Mouse (Mus musculus): ENCODE measurements around the gene Stard13. TPM values are rescaled to one million over a fixed set of nuclear protein-coding genes. Genes with fewer than 3 reads are reported as not detected.
A peak's percentile ranks its signal among the peaks of the same experiment; 100 is the strongest.

Gene Stard13
- polyA plus RNA-seq, 1 experiment from 2014 or later = 8.5 TPM

- Histone ChIP-seq H3K27ac (replicated peaks) (peak overlapping the region; percentile 67), H3K4me3 (no peak overlapping the region), H3K4me2 (peak overlapping the region; percentile 30), H3K27me3 (no peaks in the 10 kb centered on the region), H3K4me1 (replicated peaks) (peaks cover 39% of the 10 kb centered on the region), H3K9ac (no peak overlapping the region), H3K9me3 (no peaks in the 10 kb centered on the region), H3K36me3 (no peaks in the 10 kb centered on the region)
- ATAC-seq (ENCODE audit: low read depth) = peak; percentile 11; the same call in 1 of the 2 replicates
- WGBS = 44% methylated on average over 19 of the region's 19 CpGs
Measured at GRCm38 (mm10) chr5:151108291-151108897, 125.2 kb downstream of the Stard13 start.

- Histone ChIP-seq H3K4me1 (replicated peaks) (peaks cover 39% of the 10 kb centered on the region), H3K36me3 (no peaks in the 10 kb centered on the region), H3K9ac (no peak overlapping the region), H3K4me3 (no peak overlapping the region), H3K4me2 (no peak overlapping the region), H3K27me3 (no peaks in the 10 kb centered on the region), H3K9me3 (no peaks in the 10 kb centered on the region), H3K27ac (replicated peaks) (no peak overlapping the region)
- ATAC-seq (ENCODE audit: low read depth) = no peak
- WGBS = 86% methylated on average over 3 of the region's 3 CpGs
Measured at GRCm38 (mm10) chr5:151106841-151107240, 126.8 kb downstream of the Stard13 start.

GRCm38 (mm10) chr5:151105054-151105971, 128.3 kb downstream of the Stard13 start:
- Histone ChIP-seq H3K27ac (replicated peaks) (no peak overlapping the region), H3K4me2 (no peak overlapping the region), H3K9ac (no peak overlapping the region), H3K4me3 (no peak overlapping the region), H3K4me1 (replicated peaks) (peaks cover 35% of the 10 kb centered on the region), H3K36me3 (no peaks in the 10 kb centered on the region), H3K27me3 (no peaks in the 10 kb centered on the region), H3K9me3 (no peaks in the 10 kb centered on the region)
- 80% methylated on average over 10 of the region's 10 CpGs for WGBS
- no peak for ATAC-seq (ENCODE audit: low read depth)

- Histone ChIP-seq H3K36me3 (no peaks in the 10 kb centered on the region), H3K27ac (replicated peaks) (no peak overlapping the region), H3K4me3 (no peak overlapping the region), H3K9ac (no peak overlapping the region), H3K9me3 (no peaks in the 10 kb centered on the region), H3K4me2 (no peak overlapping the region), H3K4me1 (replicated peaks) (peaks cover 28% of the 10 kb centered on the region), H3K27me3 (no peaks in the 10 kb centered on the region)
- no peak for ATAC-seq (ENCODE audit: low read depth)
- WGBS = 66% methylated on average over 9 of the region's 9 CpGs
Measured at GRCm38 (mm10) chr5:151104354-151105053, 129.1 kb downstream of the Stard13 start.

GRCm38 (mm10) chr5:151103284-151103683, 130.4 kb downstream of the Stard13 start:
- ATAC-seq (ENCODE audit: low read depth) = no peak
- 84% methylated on average over 4 of the region's 4 CpGs for WGBS
- Histone ChIP-seq H3K9ac (no peak overlapping the region), H3K4me1 (replicated peaks) (peaks cover 19% of the 10 kb centered on the region), H3K27ac (replicated peaks) (no peak overlapping the region), H3K27me3 (no peaks in the 10 kb centered on the region), H3K4me2 (no peak overlapping the region), H3K36me3 (no peaks in the 10 kb centered on the region), H3K9me3 (no peaks in the 10 kb centered on the region), H3K4me3 (no peak overlapping the region)

- Histone ChIP-seq H3K9me3 (no peaks in the 10 kb centered on the region), H3K4me2 (no peak overlapping the region), H3K27me3 (no peaks in the 10 kb centered on the region), H3K27ac (replicated peaks) (no peak overlapping the region), H3K4me1 (replicated peaks) (peaks cover 10% of the 10 kb centered on the region), H3K9ac (no peak overlapping the region), H3K36me3 (no peaks in the 10 kb centered on the region), H3K4me3 (no peak overlapping the region)
- ATAC-seq (ENCODE audit: low read depth) = no peak
- 43% methylated on average over 2 of the region's 2 CpGs for WGBS
Measured at GRCm38 (mm10) chr5:151102262-151102661, 131.4 kb downstream of the Stard13 start.

- Histone ChIP-seq H3K4me1 (replicated peaks) (0 out of 2 replicates have a peak, but pooled peaks cover 5% of the 10 kb centered on the region), H3K27ac (replicated peaks) (no peak overlapping the region), H3K36me3 (no peaks in the 10 kb centered on the region), H3K27me3 (no peaks in the 10 kb centered on the region), H3K4me2 (no peak overlapping the region), H3K4me3 (no peak overlapping the region), H3K9me3 (no peaks in the 10 kb centered on the region), H3K9ac (no peak overlapping the region)
- ATAC-seq (ENCODE audit: low read depth) = no peak
- WGBS = 81% methylated on average over 6 of the region's 6 CpGs
Measured at GRCm38 (mm10) chr5:151096012-151096411, 137.6 kb downstream of the Stard13 start.

- ATAC-seq (ENCODE audit: low read depth) = no peak
- H3K27me3 ChIP-seq = no peaks in the 10 kb centered on the region
- H3K4me2 ChIP-seq = no peak overlapping the region
- WGBS = 70% methylated on average over 3 of the region's 3 CpGs
- H3K36me3 ChIP-seq = no peaks in the 10 kb centered on the region
- H3K4me3 ChIP-seq = no peak overlapping the region
- no peaks in the 10 kb centered on the region for H3K9me3 ChIP-seq
- H3K27ac ChIP-seq (replicated peaks) = no peak overlapping the region
- H3K4me1 ChIP-seq (replicated peaks) = 0 out of 2 replicates have a peak, but pooled peaks cover 4% of the 10 kb centered on the region
- H3K9ac ChIP-seq = no peak overlapping the region
Measured at GRCm38 (mm10) chr5:151092886-151093665, 140.6 kb downstream of the Stard13 start.

- WGBS = 90% methylated on average over 6 of the region's 6 CpGs
- Histone ChIP-seq H3K9ac (no peak overlapping the region), H3K36me3 (no peaks in the 10 kb centered on the region), H3K27ac (replicated peaks) (no peak overlapping the region), H3K9me3 (no peaks in the 10 kb centered on the region), H3K4me3 (no peak overlapping the region), H3K4me2 (no peak overlapping the region), H3K4me1 (replicated peaks) (peaks cover 19% of the 10 kb centered on the region; the same call in 1 of the 2 replicates), H3K27me3 (no peaks in the 10 kb centered on the region)
- no peak for ATAC-seq (ENCODE audit: low read depth)
Measured at GRCm38 (mm10) chr5:151090996-151091395, 142.6 kb downstream of the Stard13 start.

- no peaks in the 10 kb centered on the region for H3K9me3 ChIP-seq
- H3K27ac ChIP-seq (replicated peaks) = no peak overlapping the region
- H3K4me2 ChIP-seq = no peak overlapping the region
- whole genome bisulfite sequencing = 49% methylated on average over 6 of the region's 6 CpGs
- H3K9ac ChIP-seq = no peak overlapping the region
- no peaks in the 10 kb centered on the region for H3K27me3 ChIP-seq
- no peaks in the 10 kb centered on the region for H3K36me3 ChIP-seq
- H3K4me3 ChIP-seq = no peak overlapping the region
- no peak for ATAC-seq (ENCODE audit: low read depth)
- H3K4me1 ChIP-seq (replicated peaks) = peaks cover 16% of the 10 kb centered on the region; the same call in 1 of the 2 replicates
Measured at GRCm38 (mm10) chr5:151089201-151089600, 144.4 kb downstream of the Stard13 start.

- Histone ChIP-seq H3K9me3 (no peaks in the 10 kb centered on the region), H3K27ac (replicated peaks) (no peak overlapping the region), H3K4me2 (no peak overlapping the region), H3K36me3 (no peaks in the 10 kb centered on the region), H3K27me3 (no peaks in the 10 kb centered on the region), H3K9ac (no peak overlapping the region), H3K4me1 (replicated peaks) (peaks cover 16% of the 10 kb centered on the region; the same call in 1 of the 2 replicates), H3K4me3 (no peak overlapping the region)
- no peak for ATAC-seq (ENCODE audit: low read depth)
- 73% methylated on average over 9 of the region's 9 CpGs for WGBS
Measured at GRCm38 (mm10) chr5:151086425-151087202, 147.0 kb downstream of the Stard13 start.

Measured in neural tube, embryonic 13.5 days (tissue).